Mouse (Mus musculus) urinary bladder, postnatal 36 days (tissue): Measurements from ENCODE around the gene Plscr4.

Experiments used
- DNase-seq, 2 experiments: peaks; one replicate each; pipeline ENCODE4 v3.0.0; 2022; ENCODE audit warnings: low spot score in 2 of 2, mixed read lengths in 1 of 2

The Plscr4 gene

DNA sequence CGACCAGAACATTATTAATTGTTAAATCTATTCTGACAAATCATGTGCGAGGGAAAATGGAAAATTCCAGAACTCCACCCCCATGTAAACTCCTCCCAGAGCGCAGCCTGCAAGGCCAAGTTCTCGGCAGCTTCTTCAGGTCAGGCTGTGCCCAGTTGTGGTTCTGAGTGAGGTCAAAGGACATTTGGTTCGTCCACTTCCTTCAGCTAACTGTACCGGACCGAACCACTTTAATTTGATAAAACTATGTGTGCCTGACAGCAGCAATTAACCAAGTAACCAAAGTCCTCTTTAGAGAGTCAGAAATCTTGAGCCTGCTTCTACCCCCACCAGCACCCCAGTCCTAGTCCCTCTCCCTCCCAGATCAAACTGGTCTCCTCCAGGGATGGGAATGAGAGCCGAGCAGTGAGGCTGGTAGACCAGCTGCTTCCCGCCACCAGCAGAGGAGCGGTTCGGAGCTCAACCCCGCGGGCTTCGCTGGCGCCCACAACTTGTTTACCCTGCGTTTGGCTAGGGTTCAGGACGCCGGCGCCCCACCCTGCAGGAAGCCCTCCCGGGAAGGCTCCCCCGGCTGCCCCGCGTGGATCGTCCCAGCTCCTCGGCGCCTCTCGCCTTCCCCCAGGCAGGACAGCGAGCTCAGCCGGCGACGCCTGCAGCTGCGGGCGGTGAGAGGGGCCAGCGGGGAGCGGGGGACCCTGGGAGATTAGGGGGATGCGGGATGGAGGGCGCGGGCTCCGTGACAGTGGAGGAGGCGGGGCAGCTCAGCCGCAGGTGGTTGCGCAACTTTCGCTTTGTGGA is at the start of gene Plscr4:
Gene Plscr4 (plus strand): TSS at position 113 of the 798 bp plus-strand sequence.
- peak; percentile 44 to 73 for DNase-seq

- DNase-seq = no peak
These were observed 46.9 kb upstream of the Plscr4 start for GRCm38 (mm10) chr9:92410225-92410624.

- DNase-seq = peak in 1 of 2 experiments; percentile 20
These were observed 45.1 kb upstream of the Plscr4 start for GRCm38 (mm10) chr9:92412045-92412444.

- DNase-seq = no peak
These were observed 43.5 kb upstream of the Plscr4 start for GRCm38 (mm10) chr9:92413684-92414083.

DNA sequence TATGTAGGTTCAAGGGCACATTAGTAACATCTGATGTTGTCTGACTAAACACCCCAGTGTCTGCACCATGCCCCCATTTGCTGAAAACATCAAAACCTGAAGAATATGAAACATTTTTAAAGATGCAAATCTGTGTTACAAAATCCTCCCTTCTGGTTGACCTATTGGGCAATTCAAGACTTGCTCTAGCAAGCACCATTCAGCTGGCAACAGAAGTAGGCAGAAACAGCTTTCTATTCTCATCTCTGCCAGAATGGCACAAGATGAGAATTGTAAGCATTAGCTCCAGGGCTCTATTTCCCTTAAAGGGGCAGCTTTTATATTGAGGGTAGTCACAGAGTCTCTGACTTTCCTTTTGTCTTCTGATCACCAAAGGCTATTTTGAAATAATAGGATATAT is 19.4 kb upstream of the Plscr4 start:
- DNase-seq = no peak

GRCm38 (mm10) chr9:92441468-92441867 is 15.7 kb upstream of the Plscr4 start:
- no peak for DNase-seq

- DNase-seq = no peak
These were observed 12.6 kb upstream of the Plscr4 start for GRCm38 (mm10) chr9:92444536-92444935.

DNA sequence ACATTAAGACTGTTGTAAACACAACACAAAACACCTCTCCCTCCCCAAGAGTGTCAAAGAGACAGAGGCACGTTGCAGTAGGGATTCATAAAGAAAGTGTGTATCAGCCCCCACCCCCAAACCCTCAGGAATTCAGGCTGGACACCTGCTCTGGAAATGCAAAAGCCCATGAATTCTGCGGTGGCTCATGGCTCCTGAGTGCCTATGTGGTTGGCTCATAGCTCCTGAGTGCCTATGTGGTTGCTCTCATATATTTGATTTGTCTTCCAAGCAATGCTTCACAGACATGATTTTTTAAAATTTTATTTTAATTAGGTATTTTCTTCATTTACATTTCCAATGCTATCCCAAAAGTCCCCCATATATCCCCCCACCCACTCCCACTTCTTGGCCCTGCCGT is 568 bp upstream of the Plscr4 start:
- DNase-seq = no peak

- no peak for DNase-seq
These were observed 858 bp downstream of the Plscr4 start for GRCm38 (mm10) chr9:92458059-92458402.

DNA sequence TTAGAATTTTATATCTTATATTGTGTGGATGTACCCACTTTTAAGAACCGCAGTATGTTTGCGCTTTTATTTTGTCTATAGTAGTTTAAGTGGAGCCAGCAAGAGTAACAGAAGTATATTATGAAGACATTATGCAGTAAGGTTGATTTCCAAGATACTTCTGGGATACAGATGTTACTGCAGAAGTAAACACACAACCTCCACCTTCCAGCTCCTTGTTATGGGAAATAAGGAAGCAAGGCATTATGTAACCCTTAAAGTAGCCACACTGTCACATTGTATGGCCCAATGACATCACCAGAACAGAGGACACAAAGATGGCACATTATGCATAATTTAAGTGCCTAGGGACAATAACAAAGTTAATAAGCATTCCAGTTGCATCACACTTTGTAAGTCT is 1.2 kb downstream of the Plscr4 start:
- DNase-seq = no peak

DNA sequence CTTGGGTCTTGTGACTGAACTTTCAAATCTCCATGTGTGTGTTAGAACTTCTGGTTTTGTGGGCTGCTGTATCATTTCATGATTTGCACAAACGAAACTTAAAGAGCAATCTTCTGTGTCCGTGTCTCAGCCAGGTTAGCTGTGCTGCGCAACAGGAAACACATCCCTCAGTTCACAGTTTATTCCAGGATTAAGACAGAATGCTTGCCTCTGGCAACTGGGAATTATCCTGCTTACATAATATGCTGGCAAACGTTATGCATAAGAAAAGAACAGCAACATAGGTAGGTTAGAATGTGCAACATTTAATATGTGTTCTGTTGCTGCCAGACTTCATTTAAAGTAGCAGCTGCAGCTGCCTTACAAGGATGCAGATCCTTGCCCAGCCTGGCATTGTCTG is 10.6 kb downstream of the Plscr4 start:
- DNase-seq = no peak

DNA sequence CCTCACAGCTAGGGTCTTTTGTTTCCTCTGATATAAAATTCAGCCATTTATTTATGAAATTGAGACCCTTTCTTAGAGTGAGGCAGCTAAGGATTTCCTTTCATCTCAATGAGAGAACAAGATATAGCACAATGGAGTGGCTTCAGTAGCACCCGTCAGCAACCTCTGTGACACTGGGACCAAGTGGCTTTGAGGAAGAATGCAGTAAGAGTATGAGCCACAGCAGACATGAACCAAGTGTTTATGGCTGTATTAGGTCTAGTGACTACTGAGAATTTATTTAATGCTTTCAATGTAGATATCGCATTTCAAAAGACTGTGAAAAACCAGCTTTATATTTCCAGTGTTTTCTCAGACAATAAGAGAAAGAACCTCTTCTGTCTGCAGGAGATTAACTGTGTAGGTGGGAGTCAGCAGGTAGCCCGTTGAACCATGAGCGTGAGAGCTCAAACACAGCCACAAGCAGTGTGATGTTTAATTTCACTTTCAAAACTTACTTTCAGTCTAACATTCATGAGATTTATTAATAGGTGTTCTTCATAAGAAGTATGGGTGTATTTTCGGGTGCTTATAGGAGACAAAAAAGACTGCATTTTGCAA is 15.2 kb downstream of the Plscr4 start:
- DNase-seq = no peak

DNA sequence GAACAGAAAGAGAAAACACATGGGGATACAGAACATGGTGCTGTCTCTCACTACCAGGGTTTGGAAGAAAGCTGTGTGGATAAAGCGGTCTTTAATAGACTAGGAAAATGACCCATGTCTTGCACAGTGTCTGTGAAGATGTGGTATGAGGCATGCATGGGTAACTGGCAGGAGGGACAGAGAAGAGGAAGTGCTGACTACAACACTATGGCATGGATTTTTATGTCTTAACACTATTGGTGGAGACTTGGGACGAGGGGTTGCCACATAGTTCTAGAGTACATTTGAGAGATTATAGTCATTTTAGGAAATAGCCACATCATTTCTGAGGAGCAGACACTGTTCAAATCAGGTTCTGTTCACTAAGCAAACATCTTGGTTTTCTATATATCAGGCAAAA is 16.0 kb downstream of the Plscr4 start:
- DNase-seq = no peak

GRCm38 (mm10) chr9:92474244-92474643 is 17.1 kb downstream of the Plscr4 start:
- DNase-seq = no peak

- no peak for DNase-seq
These were observed 24.5 kb downstream of the Plscr4 start for GRCm38 (mm10) chr9:92481663-92482062.

GRCm38 (mm10) chr9:92482551-92482950 is 25.4 kb downstream of the Plscr4 start:
- no peak for DNase-seq

DNA sequence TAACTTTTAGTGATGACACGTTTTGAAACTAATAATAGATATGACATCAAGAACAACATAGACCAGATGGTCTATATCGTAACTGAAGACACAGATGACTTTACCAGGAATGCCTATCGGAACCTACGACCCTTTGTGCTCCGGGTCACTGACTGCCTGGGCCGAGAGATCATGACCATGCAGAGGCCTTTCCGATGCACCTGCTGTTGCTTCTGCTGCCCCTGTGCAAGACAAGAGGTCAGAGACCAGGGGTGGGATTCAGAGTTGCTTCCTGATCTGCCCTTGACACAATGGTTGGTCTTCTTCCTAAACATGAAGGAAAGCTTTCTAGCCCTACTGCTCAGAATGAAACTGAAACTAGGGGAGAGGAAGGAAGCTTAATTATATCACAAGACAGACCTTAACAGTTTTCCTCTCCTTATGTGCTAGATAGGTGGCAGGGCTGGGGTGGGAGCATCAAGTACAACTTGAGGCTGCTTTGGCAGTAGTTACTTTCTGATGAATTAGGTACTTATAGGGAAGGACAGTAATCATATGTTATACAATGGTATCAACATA is 27.6 kb downstream of the Plscr4 start:
- no peak for DNase-seq

GRCm38 (mm10) chr9:92489857-92490256 is 32.7 kb downstream of the Plscr4 start:
- DNase-seq = no peak

GRCm38 (mm10) chr9:92490319-92490718 is 33.1 kb downstream of the Plscr4 start:
- DNase-seq = no peak

DNA sequence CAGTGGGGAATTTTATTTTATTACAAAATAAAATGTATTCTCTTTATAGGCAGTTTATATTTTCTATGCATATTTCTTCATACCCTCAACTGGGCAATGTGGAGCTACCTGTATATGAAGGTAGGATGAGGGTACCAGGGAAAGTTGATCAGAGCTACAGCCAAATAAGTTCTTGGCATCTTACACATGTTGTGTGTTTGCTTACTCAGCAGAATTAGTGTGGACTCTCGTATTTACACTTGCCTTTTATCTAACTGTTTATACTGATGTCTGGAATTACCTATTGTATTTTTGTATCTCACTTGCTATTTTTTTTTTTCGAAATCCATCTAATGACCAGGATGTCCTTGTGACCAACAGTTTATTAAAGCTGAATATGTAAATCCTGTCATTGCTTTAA is 34.1 kb downstream of the Plscr4 start:
- DNase-seq = no peak

DNA sequence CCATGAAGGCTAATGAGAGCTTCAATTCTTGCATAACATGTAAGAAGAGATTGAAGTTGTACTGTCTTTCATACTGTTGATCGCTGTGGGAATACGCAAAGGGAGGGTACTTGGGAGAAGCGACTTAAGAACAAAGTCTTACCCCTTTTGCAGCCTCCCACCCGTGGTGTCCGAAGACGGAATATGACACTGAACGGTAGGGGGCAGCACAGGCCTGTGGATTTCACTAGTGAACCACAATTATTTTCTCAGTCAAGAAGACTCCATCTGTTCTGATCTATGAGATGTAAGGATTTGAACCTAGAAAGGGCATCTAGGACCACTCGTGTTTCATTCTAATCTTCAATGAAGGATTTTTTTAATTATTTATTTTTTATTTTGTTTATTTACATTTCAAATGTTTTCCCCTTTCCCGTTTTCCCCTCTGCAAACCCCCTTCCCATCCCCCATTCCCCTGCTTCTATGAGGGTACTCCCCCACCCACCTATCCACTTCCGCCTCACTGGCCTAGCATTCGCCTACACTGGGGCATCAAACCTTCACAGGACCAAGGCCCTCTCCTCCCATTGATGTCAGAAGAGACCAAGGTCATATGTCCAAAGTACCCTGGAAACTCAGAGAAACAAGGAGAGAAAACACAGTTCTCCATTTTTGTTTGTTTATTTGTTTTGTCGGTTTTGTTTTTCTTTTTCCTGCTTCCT is 42.7 kb downstream of the Plscr4 start:
- DNase-seq = peak; percentile 76 to 85

GRCm38 (mm10) chr9:92504256-92504655 is 47.1 kb downstream of the Plscr4 start:
- DNase-seq = no peak

GRCm38 (mm10) chr9:92504889-92505288 is 47.7 kb downstream of the Plscr4 start:
- no peak for DNase-seq
